Mouse (Mus musculus) adrenal gland, postnatal 14 days (tissue): ENCODE results near the gene Lsr. TPM values are rescaled to one million over a fixed set of nuclear protein-coding genes. Genes with fewer than 3 reads are reported as not detected.

Source experiments
- DNase-seq: peaks from one replicate; pipeline ENCODE4 v3.0.0; 2021; ENCODE audit warnings: mixed read lengths
- long read RNA-seq, 2 experiments: library from polyadenylated mRNA; stranded (forward); transcript quantifications; one replicate each; pipeline ENCODE4 v2.0.0; 2021
- total RNA-seq: library from RNA; stranded (reverse); gene quantifications from 2 replicates; pipeline ENCODE4 v1.2.3, GENCODE M21; 2021

The Lsr gene
- total RNA-seq = 6.7 and 19.9 TPM in 2 replicates
- long read RNA-seq, experiment 1, partial matches to known transcripts = 4 of 37 reads
- long read RNA-seq, experiment 1, other reads (novel, unspliced or antisense) = 30 of 37 reads
- long read RNA-seq, experiment 2, transcript Lsr-201 (10 exons, 2,167 nt) = minor isoform, 5 of 67 reads
- long read RNA-seq, experiment 2, transcript Lsr-203 (9 exons, 2,071 nt) = major isoform, 14 of 67 reads
- long read RNA-seq, experiment 2, partial matches to known transcripts = 15 of 67 reads
- long read RNA-seq, experiment 2, other reads (novel, unspliced or antisense) = 29 of 67 reads

GRCm38 (mm10) chr7:30973251-30973500, at the start of gene Lsr:
Lsr (minus strand) TSS chr7:30973464.
- peak; percentile 36 for DNase-seq

- DNase-seq = peak; percentile 32
Measured at GRCm38 (mm10) chr7:31017104-31017901, 44.0 kb upstream of the Lsr start.

- DNase-seq = no peak
Measured at GRCm38 (mm10) chr7:31012971-31013370, 39.7 kb upstream of the Lsr start.

DNA sequence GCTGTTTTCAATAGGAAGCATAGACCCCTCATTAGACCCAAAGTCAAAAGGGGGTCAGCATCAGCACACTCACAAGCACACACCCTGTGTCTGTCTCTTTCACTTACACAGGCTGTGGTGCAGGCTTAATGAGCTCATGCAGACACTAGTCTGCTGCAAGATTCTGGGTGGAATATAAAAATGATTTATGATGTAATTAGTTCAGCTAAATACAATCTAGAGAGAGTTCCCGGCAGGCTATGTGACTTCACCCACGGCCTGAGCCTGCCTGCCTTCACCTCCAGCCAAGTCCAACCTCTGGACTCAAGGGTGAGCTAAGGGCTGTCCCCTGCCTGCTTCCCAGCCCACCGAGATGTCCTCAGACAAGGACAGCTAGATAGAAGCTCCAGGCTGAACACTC, 35.6 kb upstream of the Lsr start:
- no peak for DNase-seq

DNA sequence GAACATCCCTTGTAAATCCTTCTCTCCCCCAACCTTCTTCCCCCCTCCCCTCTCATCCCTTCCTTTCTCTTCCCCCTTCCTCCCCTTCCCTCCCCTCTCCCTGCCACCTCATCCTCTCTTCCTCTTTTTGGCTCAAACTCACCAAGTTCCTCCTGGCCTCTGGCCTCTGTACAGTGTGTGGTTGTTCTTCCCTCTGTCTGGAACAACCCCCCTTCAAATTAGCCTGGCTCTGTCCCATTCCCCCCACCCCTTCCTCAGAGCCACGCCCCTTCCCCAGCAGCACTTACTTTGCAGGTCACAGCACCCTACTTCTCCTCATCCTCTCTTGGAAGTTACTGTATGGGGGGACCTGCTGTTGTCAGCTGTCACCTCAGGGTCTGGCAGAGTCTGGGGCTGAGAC, 34.9 kb upstream of the Lsr start:
- DNase-seq = no peak

DNA sequence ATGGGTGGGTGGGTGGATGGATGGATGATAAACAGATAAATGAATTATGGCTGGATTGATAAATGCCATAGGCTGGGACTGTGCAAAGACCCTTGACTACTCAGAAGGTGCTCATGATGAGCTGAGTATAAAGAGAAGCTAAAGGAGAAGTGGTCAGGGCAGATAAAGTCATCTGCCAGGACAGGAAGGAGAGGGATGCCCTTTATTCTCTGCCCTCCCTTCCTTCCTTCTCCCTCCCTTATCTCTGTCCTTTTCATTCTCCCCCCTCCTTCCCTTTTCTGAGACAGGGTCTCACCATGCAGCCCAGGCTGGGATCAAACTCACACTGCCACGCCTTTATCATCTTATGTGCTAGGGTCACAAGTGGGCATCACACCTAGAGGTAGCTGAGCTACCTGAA, 34.5 kb upstream of the Lsr start:
- DNase-seq = no peak

DNA sequence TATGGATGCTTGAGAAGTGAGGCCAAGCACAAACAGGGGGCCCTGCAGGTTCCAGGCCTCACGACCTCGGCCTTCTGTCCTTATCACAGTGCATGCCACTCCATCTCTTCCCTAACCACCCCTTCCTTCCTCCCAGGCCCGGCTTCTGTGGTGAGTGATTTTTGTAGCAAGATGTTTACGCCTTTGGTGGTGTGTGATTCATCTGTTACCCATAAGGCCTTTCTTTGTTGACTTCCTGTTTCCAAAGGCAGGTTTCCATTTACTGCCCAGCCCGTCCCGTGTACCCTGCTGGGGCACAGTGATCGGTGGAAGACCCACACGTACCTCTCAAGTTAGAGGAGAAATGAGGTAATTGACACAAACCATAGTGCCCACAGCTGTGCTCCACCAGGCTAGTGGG, 29.4 kb upstream of the Lsr start:
- DNase-seq = peak; percentile 51

DNA sequence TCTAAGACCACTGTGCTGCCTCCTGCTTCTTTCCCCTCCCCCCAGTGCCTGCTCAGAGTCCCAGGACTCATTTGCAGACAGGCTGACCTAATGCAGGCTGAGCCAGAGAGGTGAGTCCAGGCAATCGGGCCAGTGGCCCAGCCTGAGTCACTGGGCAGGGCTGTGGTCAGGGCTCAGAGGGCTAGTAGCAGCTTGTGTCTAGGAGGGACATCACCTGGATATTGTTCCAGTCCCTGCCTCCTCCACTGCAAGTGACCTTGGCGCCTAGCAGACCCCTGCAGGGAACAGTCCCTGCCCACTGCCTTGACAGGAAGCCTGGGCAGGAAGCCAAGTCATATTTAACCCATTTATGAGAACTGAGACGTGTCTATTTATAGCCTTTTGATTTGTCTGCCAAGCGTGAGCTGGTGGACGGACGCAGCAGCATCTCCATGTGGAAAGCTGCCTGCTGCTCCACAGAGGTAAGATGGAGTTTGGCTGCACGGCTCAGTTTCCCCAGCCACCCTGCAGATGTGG, 27.3 kb upstream of the Lsr start:
- peak; percentile 87 for DNase-seq

GRCm38 (mm10) chr7:30996491-30996890, 23.2 kb upstream of the Lsr start:
- peak; percentile 20 for DNase-seq

DNA sequence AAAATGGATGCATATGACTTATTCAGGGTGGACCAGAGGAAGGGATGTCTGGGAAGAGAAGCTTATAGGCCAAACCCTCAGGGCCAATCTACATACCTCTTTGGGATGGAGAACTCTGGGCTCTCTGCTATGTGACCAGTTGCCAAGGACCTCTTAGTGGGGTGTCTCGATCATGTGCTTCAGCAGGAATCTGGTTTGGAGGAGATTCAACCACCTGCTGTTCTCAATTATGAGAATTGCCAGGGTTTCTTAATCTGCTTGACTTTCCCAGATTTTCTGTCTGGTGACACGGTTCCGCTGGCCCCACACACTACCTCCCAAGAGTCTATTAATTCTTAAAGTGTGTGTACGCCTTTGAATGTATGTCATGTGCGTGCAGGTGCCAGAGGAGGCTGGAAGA, 20.7 kb upstream of the Lsr start:
- DNase-seq = no peak

GRCm38 (mm10) chr7:30992148-30992547, 18.9 kb upstream of the Lsr start:
- DNase-seq = no peak

- no peak for DNase-seq
Measured at GRCm38 (mm10) chr7:30988519-30989162, 15.4 kb upstream of the Lsr start.

DNA sequence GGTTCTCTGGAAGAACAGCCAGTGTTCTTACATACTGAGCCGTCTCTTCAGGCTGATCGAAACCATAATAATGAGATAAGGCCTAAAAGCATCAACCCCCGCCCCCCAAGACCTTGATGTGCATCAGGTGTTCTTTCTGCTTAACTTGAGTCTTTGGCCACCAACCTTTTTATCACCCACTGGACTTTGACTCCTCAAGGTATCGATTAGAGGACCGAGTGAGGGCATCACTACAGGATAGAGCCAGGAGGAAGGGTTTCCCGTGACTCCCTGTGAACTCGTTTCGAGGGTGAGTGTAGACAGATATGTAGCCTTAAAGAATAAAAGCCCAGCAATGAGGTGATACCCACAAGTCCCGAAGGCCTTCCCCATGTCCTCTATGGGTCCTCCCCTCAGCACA, 12.1 kb upstream of the Lsr start:
- DNase-seq = no peak

DNA sequence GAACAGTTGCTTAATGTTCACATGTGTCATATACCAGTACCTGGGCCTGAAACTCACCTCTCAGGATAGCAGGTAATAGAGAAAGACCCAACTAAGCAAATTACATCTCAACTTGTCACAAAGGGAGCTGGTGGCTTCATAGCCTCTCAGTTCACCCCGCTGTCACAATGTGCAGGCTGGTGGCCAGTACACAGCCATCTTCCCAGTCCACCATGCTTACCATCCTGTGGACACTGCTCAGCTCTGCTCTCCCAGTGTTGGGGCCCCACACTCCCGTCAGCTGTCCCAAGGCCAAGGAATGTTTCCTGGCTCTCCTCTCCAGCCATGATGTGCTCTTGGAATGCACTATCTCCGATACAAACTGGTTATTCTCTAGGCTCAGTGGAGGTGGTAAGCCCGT, 8.4 kb upstream of the Lsr start:
- no peak for DNase-seq

DNA sequence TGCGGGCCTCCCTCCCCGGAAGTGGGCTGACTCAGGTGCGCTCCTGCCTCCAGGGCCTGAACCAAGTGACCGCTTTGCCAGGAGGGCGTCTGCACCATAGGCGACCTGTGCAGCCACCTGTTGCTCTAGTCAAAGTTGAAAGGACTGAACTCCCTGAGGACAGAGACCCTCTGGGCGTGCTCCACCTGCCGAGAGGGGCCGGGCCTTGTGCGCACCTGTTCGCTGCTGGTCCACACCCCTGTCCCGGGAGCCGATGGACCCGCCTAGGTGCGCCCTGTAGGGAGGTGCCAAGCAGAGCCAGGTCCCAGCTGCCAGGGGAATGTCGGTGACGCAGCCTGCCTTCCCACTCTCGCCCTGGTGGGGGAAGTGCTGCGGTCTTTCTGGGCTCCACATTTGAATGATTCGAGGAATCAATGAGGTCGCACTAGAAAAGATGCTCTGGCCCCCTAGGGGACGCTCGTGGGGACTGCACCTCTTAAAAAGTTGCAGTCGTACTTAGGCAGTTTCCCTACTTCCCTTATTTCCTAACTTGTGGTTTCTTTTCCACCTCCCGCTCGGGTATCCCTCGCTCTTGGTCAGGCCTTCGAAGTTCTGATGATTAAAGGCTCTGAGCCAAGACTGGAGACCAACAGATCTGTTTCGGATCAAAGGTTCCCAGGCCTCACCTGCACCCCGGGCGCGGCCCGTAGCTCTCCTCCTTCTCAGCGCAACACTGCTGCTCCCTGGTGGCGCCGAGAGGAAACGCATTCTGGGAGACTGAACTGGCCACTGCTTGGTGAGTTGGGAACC, 431 bp upstream of the Lsr start, which contains the start of gene Fam187b:
TSS of gene Fam187b (plus strand) at position 290 of the 789 bp plus-strand sequence.
- peak; percentile 94 for DNase-seq

GRCm38 (mm10) chr7:30972426-30973250, 626 bp downstream of the Lsr start:
- no peak for DNase-seq

GRCm38 (mm10) chr7:30971901-30972300, 1.4 kb downstream of the Lsr start:
- no peak for DNase-seq

- no peak for DNase-seq
Measured at GRCm38 (mm10) chr7:30969174-30969573, 4.1 kb downstream of the Lsr start.

DNA sequence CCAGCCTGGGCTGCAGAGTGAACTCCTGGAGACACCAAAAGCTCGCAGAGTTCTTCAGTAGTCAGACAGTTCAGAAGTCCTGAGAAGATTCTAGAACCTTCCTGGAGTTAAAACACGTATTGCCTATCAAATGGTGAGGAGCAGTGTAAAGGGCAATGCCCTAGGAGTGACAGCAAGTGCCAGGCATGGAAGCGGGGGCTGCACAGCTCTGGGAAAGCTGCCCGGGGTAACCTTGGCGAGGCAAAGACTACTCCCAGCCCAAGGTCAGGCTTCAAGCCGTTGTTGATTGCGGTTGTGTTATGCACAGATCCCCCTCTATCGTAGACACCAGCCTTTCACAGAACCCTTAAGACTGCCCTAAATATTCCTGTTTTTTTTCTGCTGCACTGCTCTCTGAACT, 4.7 kb downstream of the Lsr start:
- DNase-seq = peak; percentile 82

GRCm38 (mm10) chr7:30966657-30967056, 6.6 kb downstream of the Lsr start:
- DNase-seq = no peak

DNA sequence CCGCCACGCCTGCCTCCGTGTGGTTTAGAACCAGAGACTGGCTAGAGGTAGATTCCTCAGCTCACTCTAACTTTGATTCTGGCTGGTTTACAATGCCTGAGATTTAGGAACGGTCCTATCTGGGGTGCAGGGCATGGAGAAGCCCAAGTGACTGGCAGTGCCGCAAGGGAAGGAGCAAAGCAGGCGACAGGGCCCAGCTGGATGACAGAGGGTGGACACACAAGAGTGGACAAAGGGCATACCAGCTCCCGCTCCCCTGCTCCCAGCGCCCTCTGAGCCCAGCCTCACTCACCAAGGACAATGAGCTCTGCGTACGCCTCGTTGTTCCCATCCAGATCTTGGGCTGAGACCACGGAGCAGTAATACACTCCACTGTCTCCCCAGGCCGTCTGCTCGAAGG, 7.6 kb downstream of the Lsr start:
- DNase-seq = no peak

- DNase-seq = no peak
Measured at GRCm38 (mm10) chr7:30964366-30964765, 8.9 kb downstream of the Lsr start.
